Mouse (Mus musculus) erythroblast, embryonic 14.5 days (primary cell): ENCODE measurements at regions not wholly inside any gene's neighbourhood (a gene's known extent, or its start where the extent isn't known, plus 50 kb on each side); places are given as distances from the start of the nearest gene placed in this dataset.

Experiments
- GATA1 ChIP-seq: IDR thresholded peaks from 2 replicates; pipeline ENCODE4 v1.6.1; 2012; ENCODE audit warnings: low read length, inconsistent platforms, mixed read lengths
- TAL1 ChIP-seq: IDR thresholded peaks from 3 replicates; pipeline ENCODE4 v1.6.1; 2012; ENCODE audit warnings: low read length, inconsistent platforms, mixed read lengths

- TF ChIP-seq GATA1 (no peak), TAL1 (no peak)
Measured at GRCm38 (mm10) chr10:67689944-67690670, 141.4 kb upstream of the Ado start.
